Mouse (Mus musculus): Measurements from ENCODE around the gene Dzank1.
A peak's percentile ranks its signal among the peaks of the same experiment; 100 is the strongest.

Dzank1 gene

DNA sequence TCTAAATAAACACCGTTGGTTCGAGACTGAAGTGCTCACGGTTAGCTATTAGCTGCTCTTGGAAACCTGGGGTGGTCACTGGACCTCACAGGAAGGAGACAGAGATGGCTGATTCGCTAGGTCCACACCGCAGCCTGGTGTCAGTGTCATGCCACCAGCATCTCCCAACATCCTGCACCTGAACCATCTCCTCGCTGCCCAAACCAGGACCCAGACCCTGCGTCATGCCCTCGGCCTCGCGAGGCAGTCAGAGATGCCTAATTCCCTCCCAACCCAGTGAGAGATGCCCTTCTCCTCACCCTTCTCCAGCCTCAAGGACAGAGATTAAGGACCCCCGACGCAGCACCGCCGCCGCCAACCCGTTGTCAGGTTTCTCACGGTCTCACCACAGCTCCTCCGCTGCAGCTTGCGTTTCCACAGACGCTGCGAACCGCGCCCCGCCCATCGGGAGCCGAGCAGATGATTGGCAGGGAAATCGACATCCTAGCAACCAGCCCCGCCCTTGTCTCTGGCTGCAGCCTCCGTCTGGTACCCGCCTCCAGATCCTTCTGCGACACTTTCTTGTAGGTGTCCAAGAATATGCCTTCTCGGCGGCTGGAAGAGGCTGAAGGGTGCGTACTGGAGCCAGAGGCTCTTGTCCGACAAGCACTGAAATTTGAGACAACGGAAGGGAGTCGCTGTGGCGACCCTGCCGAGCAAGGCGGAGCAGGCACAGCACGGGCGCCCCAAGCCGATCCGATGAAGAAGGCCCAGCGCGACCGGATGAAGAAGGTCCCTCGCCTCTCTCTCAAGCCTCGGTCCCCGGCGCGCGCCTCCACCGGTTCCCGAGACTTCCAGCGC is at the start of gene Dzank1, which contains the start of gene Polr3f:
Dzank1 (minus strand) TSS at position 434 of the 840 bp plus-strand sequence.
Polr3f (plus strand) TSS at position 738 of the 840 bp plus-strand sequence.
- peak; percentile 92 for DNase-seq (ENCODE audit: low read depth, low spot score)

DNA sequence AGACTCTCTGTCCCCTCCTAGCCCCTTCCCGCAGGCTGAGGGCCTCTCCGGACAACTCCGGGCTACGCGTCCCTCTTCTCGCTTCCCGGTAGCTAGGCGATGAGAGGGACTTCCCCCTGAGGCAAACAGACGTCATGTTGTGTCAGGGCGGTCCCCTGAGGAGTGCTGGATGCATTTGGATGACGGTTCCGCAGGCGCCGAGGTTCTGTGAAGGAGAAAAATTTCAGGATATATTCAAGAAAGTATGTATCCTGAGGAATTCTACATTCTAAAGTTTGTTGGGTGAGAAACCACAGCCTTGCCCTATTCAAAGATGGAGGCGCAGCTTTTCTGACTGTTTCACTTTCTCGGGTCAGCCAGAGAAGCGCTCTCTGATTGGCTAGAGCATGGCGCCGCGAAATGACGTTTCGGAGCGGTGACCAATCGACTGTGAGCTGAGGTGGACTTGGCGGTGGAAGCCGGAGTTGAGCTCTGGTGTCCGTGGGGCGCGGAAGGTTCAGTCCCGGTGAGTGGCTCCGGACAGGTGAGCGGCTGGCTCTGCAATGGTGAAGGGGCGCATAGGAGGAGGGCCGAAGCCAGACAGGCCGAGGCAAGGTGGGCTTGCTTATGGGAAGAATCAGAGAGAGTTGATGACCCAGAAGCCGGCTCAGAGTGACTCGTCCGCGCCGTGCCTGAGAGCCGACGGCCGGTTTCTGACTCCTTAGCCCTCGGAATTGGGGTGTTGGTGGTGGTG is 28.8 kb upstream of the Dzank1 start, which contains the start of gene Sec23b:
Sec23b (plus strand) TSS at position 410 of the 733 bp plus-strand sequence.
- DNase-seq (ENCODE audit: low read depth, low spot score) = peak; percentile 93

DNA sequence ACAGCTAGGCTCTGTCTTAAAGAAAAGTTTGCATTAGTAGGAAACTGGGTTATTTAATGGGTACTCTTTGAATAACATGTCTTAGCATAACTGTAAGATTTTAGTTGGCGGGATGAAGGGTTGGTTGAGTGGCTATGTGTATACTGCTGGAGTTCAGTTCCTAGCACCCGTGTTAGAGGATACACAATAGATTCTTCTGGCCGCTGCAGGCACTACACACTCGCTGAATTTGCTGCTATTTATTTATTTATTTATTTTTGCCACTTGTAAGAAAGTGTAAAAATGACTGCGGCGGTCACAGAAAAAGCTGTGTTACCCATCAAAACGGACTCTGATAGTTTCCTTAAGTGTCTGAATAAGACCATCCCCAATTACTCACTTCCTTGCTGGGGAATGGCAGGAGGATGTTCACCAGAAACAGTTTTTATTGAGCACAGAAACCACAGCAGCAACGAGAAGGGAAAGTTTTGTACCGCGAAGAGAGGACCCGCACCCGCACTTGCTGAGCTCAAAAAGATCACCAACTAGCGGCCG is 28.1 kb upstream of the Dzank1 start:
- DNase-seq (ENCODE audit: low read depth, low spot score) = peak; percentile 7

DNA sequence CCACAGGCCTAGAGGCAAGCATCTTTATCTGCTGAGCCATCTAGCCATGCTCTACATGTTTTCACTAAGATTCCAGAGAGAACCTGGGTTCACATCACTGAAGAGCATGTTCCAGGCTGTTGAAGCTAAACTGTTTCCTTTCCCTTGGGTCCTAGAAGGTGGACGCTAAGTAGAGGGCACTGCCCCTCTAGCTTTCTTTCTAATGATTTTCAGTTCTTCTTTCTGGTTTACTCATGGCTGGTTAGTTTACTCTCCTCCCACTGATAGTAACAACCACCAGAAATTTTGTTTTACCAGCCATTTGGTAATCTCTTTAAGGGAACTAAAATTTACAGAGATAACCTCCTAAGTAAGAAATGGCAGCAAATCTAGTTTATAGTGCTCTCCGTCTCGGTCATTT is 26.7 kb upstream of the Dzank1 start:
- DNase-seq (ENCODE audit: low read depth, low spot score) = no peak

DNA sequence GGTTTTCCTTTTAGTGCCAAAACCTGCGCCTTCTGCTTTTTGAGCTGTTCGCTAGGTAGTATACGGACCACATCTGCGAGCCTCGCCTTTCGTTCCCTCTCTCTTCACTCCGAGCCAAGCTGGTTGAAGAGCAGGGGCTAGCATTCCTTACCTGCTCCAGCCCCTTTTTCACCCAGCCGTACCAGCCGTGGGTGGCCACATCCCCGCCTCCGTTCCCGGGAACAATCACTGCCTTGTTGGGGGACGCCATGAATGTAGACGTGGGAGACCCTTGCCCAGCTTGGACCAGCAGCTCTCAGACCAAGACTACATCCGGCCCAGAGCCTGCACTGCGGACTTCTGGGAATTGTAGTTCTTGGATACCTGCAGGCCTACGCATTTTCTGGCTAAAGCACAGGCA is 23.3 kb upstream of the Dzank1 start, which contains the start of gene Rbbp9:
Rbbp9 (minus strand) TSS at position 341 of the 400 bp plus-strand sequence.
- peak; percentile 32 for DNase-seq (ENCODE audit: low read depth, low spot score)

DNA sequence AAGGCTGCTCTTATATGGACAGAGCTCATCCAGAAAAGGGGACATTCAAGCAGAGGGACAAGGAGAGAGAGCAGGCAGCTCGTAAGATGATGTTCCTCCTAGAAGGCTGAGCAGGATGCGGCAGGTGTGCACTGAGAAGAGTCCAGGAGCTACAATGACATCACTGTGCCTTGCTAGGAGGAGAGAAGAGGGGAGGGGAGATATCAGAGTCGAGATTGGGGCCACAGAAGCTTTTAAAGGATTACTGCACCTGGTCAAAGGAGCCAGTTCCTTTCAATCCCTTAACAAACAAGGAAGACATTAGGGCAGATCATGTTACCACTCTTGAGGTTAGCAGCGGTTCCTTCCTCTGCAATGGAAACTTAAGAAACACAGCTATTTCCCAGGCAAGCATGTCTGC is 20.3 kb upstream of the Dzank1 start:
- DNase-seq (ENCODE audit: low read depth, low spot score) = no peak

DNA sequence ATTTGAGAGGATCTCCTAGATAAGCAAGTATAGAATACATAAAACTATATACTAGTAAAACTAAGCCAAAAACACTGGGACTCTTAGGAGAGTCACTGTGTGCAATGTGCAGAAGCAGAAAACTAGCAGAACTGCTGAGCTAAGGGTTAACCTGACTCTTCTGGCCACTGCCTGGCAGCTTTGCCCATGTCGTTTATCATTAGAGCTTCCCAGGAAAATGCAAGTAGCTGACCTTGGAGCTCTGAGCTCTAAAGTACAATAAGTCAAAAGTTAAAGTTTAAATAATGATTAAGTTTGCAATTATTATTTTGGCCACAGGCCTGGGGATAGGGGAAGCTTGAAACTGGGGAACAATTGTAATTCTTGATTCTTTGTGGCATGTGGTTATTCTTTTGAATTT is 18.3 kb upstream of the Dzank1 start:
- no peak for DNase-seq (ENCODE audit: low read depth, low spot score)

DNA sequence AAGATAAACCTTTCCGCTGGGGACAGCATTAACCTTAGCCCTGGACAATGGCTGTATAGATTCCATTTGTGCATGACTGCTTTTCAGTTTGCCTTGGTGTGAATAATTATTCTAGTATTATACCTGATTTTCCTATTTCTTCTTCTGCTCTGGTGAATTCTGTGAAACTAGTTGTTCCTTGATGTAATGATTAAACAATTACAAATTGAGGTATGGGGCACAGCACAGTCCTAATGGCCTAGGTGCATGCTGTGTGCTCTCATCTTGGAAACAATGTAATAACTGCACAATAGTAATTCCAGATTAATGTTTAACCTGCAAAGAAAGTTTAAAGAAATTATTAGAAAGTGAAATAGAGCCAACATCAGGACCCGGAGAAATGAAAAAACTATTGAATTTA is 17.8 kb upstream of the Dzank1 start:
- DNase-seq (ENCODE audit: low read depth, low spot score) = no peak

DNA sequence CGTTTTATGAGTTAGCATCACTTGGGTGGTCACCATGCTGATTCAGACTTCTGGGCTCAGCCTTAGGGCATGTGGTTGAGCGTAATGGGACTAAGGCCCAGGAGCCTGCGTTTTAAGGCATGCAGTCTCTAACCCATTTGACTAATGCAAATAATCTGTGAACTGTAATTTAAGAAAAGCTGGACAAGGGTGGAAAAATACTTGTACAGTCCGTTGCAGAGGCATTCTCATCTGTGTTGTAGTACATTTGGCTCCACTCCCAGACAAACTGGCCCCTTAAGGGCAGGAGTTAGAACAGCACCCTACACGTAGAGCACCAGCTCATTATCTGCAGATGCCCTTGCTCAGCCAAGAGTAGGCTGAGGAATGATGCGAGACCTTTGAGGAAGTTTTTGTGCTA is 17.4 kb upstream of the Dzank1 start:
- DNase-seq (ENCODE audit: low read depth, low spot score) = no peak

DNA sequence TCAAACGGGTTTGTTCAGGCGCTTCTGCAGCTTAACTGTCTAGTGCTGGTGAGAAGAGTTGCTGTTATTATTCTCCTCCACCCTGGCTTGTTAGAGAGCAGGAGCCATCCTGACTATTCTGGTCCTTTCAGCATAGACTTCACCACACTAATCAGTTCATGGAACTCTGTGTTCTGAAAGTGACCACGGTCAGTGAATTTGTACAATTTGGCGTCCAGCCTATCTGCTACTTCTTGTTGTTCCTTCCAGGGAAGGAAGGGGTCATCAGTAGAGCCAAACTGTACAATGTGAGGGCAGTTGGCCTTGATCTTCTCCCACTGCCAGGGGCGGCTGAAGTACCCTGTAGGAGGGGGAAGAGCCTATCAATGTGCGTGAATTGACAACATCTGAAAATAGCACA is 16.5 kb upstream of the Dzank1 start:
- DNase-seq (ENCODE audit: low read depth, low spot score) = no peak

DNA sequence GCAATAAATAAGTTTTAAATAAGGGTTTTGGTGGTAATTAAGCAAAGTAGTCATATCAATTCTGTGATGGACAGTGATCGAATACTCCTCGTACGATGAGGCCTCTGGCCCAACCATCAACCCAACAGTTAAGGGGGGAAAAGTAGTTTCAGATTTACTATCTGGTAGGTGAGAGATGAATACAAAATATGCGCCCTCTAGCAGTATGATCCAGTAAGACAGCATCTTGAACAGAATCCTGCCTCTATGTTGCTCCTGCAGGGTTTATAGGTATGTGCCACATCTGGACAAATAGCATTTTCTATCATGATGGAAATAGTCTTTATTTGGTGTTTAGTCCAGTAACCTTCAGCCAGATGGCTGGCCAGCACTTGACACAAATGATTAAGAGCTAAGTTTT is 14.0 kb upstream of the Dzank1 start:
- DNase-seq (ENCODE audit: low read depth, low spot score) = no peak

DNA sequence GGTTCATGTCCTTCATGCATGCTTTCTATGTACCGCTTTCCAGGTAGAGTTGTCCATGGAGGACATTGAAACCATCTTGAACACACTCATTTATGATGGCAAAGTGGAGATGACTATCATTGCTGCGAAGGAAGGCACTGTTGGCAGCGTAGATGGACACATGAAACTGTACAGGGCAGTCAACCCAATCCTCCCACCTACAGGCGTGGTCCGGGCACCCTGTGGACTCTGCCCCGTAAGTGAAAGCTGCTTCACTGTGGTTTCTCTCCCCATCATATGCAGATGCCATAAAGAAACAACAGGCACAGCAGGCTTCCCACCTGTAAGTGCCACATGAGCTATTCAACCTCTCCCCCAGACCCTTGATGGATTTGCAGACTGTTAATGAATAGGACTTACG is 9.9 kb upstream of the Dzank1 start:
- DNase-seq (ENCODE audit: low read depth, low spot score) = no peak

DNA sequence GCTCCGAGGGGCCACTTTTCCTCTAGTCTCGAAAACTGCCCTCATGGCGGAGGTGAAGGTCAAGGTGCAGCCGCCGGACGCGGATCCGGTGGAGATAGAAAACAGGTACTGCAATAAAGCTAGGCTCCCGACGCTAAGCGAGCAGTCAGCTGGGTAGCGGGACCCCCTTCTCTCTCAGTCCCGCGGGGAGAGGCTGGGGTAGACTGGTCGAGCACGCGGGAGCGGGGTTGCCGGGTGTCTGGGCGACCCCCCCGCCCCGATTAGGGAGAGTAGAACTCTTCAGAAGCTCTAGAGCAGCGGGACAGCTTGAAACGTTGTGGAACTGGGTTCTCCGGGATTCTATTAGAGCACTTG is 584 bp upstream of the Dzank1 start:
- DNase-seq (ENCODE audit: low read depth, low spot score) = no peak

DNA sequence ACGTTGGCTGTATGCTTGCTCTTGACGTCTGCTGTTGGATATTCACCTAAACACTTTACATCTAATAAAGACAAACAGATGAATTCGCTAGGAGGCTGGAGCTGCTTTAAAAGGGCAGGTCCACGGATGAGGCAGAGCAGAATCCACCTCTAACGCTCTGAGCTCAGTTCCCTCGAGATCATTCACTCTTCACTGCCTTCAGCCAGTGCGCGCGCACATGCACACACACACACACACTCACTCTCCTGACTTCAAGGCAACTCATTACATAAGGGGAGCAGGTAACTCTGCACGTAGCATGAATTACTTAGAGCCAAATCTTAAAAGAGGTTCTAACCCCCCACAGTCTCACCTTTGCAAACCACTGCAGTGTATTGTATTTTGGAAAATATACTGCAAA is 1.4 kb downstream of the Dzank1 start:
- no peak for DNase-seq (ENCODE audit: low read depth, low spot score)

DNA sequence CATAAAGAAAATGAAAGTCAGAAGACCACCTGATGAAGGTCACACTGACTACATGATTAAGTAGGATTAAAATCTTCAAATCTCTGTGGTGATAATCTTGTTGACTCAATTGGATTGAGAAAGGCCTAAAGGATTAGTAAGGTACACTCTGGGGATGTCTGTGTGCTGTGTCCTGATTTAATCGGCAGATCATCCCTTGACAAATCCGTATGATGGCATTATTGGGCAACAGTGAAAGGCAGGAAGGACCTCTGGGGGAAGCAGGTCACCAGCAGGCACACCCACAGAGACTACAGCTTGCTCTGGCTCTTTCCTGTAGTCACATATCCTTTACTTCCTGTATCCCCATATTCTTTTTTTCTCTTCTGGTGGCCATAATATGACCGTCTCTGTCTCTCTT is 7.4 kb downstream of the Dzank1 start:
- DNase-seq (ENCODE audit: low read depth, low spot score) = no peak

DNA sequence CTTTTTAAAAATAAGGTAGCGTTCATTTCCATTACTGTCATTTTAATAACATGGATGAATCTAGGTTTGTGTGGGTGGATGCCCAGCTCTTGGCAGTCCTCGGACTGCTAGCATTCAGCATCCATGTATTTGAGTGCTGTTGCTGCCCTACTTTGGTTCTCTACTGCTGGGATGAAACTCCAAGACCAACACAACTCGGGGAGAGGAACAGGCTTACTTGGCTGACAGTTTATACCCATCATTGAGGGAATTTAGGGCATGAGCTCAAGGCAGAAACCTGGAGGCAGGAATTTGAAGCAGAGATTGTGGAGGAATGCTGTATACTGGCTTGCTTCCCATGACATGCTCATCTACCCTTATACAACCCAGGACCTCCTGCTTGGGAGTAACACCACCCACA is 12.6 kb downstream of the Dzank1 start:
- DNase-seq (ENCODE audit: low read depth, low spot score) = no peak

DNA sequence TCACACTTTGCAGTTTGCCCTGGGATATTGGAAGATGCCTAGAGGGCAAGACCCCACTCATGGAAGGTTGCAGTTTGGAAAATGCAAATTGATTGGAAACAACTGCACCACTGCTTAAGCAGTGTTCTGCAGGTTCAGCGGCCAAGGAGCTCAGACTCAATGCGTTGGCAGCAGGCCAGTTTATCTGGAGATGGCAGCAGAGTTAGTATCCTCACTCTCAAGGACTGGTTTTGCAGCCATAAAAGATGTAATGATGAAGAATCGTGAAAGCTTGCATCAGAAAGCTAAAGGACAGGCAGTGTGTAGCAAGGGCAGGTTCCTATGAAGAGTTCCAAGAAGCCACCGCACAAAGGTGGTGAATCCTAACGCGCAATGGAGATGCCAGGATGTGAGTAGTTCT is 25.1 kb downstream of the Dzank1 start:
- DNase-seq (ENCODE audit: low read depth, low spot score) = no peak

DNA sequence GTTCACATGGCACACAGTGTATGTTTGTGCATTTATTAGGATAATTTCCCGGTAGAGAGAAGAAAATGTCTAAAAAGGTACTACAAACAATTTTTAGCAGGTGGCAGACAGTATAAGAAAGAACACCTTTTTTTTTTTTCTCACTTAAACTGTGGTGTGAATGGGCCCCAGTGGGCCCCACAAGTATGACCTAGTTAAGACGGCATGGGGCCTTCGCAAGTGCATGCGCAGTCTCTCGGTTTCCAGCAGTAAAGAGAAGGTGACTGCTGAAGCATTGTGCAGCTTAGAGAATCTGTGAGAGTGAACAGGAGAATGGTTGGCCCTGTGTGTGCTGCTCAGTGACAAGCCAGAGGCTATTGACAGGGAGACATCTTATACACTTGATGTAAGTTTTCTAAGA is 37.9 kb downstream of the Dzank1 start:
- no peak for DNase-seq (ENCODE audit: low read depth, low spot score)

DNA sequence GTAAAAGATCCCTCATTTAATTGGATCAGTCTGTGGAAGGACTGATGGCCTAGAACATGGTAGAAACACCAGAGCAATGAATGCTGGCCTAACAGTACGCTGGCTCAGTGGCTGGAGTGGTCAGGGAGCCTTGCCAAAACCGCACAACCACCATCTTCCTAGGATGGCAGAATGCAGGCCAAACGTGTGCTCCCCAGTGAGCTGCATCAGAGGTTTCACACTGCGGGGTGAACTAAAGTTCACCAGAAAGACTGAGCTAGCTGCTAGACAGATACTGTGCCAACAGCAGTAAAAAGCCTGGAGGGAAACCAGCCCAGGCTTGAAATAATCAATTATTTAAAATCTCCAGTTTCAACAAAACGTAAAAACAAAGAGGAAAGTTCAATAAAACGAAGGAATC is 39.7 kb downstream of the Dzank1 start:
- peak; percentile 34 for DNase-seq (ENCODE audit: low read depth, low spot score)

DNA sequence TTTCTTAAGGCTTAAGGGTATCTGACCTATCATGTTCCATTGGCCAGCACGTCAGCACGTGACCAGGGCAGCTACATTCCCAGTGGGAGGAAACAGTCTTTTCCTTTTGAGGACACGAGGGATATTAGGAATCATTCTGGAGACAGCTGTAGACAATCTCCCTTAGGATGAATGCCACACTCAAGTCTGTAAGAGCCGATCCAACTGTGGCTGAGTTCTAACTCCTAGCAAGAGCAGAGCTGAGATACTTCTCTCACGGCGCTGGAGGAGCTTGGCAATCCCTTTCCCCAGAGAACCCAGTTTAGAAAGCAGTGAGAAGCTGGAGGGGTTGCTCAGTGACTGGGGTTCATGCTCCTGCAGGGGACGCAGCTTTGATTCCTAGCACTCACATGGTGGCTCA is 41.8 kb downstream of the Dzank1 start:
- no peak for DNase-seq (ENCODE audit: low read depth, low spot score)

DNA sequence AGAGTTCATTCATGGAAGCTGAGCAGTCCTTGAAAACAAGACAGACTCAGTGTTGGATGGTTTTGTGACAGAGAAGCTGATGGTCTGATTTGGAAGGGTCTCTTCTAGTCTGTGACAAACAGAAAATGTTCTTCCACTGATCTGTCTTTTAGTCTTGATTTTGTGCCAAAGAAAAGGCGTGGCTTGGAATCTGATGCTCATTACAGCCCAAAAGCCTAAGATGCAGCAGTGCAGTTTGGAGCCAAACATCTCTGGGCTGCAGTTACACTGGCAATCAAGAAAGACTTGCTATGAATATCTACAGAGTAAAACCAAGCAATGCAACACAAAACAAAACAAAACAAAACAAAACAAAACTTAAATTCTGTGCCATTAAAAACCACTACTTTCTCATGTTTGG is 43.1 kb downstream of the Dzank1 start:
- no peak for DNase-seq (ENCODE audit: low read depth, low spot score)

DNA sequence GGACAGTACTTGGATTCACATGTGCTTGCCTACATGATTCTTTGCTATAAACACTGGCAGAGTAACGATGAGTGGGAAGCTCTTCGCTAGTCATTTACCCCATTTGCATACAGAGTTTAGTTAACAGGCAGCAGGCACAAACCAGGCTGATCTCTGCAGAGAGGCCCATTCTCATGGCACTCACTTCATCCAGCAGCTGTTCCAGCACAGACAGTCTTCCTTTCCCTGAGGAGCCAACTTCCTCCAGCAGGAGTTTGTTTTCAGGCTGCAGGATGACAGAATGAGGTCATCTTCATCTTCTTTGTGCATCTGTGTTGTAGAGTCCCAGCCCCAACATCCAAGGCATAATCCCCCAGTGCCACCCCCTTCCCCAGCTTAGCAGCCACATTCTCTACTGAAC is 47.8 kb downstream of the Dzank1 start:
- no peak for DNase-seq (ENCODE audit: low read depth, low spot score)

DNA sequence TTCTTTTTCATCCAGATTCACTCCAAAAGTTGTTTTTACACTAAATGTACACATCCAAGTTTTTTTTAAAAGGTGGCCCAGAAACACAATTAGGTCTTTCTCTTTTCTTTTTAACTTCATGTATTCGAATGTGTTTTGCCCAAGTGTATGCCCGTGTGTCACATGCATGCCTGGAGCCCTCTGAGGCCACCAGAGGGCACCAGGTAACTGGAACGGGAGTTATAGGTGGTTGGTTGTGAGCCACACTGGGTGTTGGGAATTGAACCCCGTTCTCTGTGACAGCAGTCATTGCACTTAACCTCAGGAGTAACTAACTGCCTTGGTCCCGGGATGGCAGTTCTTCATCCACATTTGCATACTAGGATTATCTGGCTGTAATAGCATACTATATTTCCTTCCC is 60.0 kb downstream of the Dzank1 start:
- DNase-seq (ENCODE audit: low read depth, low spot score) = no peak

Data from skeletal muscle tissue, adult 2 months (tissue).